Mouse (Mus musculus): Measurements from ENCODE around the gene Agbl4. TPM values are rescaled to one million over a fixed set of nuclear protein-coding genes. Genes with fewer than 3 reads are reported as not detected.

Gene Agbl4
- polyA plus RNA-seq (2014; fragmentation: Illumina TruSeq; extraction: RNeasy Lipid Tissue Mini Kit (QIAGEN cat#74804); ENCODE audit: low read depth, low replicate concordance): not detected

DNA sequence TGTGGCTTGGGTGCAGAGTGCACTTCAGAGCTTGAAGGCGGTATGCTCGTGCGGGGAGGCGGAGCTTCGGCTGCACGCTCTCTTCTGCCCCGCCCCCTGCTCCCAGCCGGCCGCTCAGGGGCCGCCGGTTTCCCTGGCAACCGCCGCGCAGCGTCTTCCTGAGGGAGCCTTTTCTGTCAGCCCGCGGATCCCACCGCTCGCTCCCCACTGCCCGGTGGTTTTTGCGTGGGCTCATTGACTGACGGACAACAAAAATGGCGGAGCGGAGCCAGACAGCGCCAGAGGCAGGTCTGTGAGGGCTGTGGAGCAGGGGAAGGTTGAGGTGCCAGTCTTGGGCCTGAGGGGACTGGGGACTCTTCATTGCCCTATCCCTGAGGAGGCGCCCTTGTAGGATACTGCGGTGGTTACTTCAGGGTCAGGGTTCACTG, at the start of gene Agbl4:
Agbl4 (plus strand) TSS at position 44 of the 428 bp plus-strand sequence.

GRCm38 (mm10) chr4:110351178-110352000, 46.1 kb upstream of the Agbl4 start, which contains the start of gene Elavl4:
TSS of gene Elavl4 (minus strand) at chr4:110351909.

DNA sequence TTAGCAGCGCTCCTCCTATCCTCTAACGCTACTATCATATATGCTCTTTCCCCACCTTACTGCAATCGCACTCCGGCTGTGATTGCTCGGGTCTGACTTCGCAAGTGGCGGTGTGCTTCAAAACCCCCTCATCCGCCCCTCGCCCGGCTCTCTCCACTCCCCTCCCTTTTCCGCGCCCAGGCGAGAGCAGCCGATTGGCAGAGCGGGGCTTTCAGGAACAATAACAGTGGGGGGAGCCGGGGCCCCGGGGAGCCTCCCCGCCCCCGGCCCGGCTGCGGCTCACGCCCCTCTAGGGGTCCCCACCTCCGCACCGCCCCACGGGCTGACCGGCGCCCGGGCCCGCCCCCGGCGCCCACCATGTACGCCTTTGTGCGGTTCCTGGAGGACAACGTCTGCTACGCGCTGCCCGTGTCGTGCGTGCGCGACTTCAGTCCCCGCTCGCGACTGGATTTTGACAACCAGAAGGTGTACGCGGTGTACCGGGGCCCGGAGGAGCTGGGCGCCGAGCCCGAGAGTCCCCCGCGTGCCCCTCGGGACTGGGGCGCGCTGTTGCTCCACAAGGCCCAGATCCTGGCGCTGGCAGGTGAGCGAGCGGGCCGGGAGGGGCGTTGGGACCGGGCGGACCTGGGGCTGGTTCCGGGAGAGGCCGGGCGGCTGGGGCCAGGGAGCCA, 1017.5 kb downstream of the Agbl4 start, which contains the start of gene Bend5:
Bend5 (plus strand) TSS at position 189 of the 671 bp plus-strand sequence.

Other genes with a start within 250 kb of the Agbl4 start
- 14.1 TPM for gene Elavl4, start 45.8 kb upstream of the Agbl4 start, polyA plus RNA-seq (2014; fragmentation: Illumina TruSeq; extraction: RNeasy Lipid Tissue Mini Kit (QIAGEN cat#74804); ENCODE audit: low read depth, low replicate concordance)

Measured in sigmoid colon, adult 10 weeks (tissue).